Mouse (Mus musculus) testis, adult 2 months (tissue): ENCODE results near the gene Stn1.

Source experiments
- CTCF ChIP-seq: fragments of 200-500 bp; IDR thresholded peaks from 2 replicates; pipeline ENCODE4 v1.5.1; 2012; ENCODE audit warnings: low read depth, mild to moderate bottlenecking, inconsistent platforms, low read length, moderate library complexity; ENCODE audit not compliant: control insufficient read depth, insufficient read depth, insufficient replicate concordance
- POLR2A ChIP-seq: fragments of 200-500 bp; IDR thresholded peaks from 2 replicates; pipeline ENCODE4 v1.6.1; 2012; ENCODE audit warnings: low read depth, mild to moderate bottlenecking, inconsistent platforms, low read length, moderate library complexity; ENCODE audit not compliant: control insufficient read depth

DNA sequence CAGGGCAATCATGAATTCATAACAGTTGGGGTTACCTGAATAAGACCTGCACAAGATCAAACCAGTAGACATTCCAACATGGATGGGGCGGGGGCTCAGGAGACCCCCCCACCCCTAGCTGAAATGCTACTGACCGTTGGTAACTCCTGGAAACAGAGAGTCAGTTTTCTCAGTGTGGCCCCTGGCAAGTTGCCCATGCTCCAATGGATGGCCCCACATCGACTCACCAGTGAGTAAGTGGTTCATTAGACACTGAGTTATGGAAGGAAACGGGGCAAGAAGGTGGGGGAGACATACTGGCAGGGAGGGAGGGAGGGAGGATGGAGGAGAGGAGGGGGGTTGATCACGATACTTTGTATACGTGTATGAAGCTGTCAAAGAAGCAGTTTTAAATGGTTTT lies 81.3 kb downstream of the Stn1 start:
- no peak for TF ChIP-seq POLR2A
- TF ChIP-seq CTCF, result no peak
